Mouse (Mus musculus): Measurements from ENCODE around the gene L1cam.

L1cam gene

GRCm38 (mm10) chrX:73877014-73877413 is 18.9 kb downstream of the L1cam start:
- no peak for DNase-seq (ENCODE audit: low spot score)

GRCm38 (mm10) chrX:73875881-73876280 is 20.0 kb downstream of the L1cam start:
- peak; percentile 5 for DNase-seq (ENCODE audit: low spot score)

GRCm38 (mm10) chrX:73871956-73872355 is 23.9 kb downstream of the L1cam start:
- no peak for DNase-seq (ENCODE audit: low spot score)

- DNase-seq (ENCODE audit: low spot score): no peak
Measured at GRCm38 (mm10) chrX:73871474-73871873, 24.4 kb downstream of the L1cam start.

- peak; percentile 57 for DNase-seq (ENCODE audit: low spot score)
Measured at GRCm38 (mm10) chrX:73869334-73869733, 26.6 kb downstream of the L1cam start.

- no peak for DNase-seq (ENCODE audit: low spot score)
Measured at GRCm38 (mm10) chrX:73867852-73868251, 28.1 kb downstream of the L1cam start.

GRCm38 (mm10) chrX:73867256-73867655 is 28.6 kb downstream of the L1cam start:
- peak; percentile 13 for DNase-seq (ENCODE audit: low spot score)

GRCm38 (mm10) chrX:73864692-73865091 is 31.2 kb downstream of the L1cam start:
- DNase-seq (ENCODE audit: low spot score): peak; percentile 72

- no peak for DNase-seq (ENCODE audit: low spot score)
Measured at GRCm38 (mm10) chrX:73855087-73855408, 40.9 kb downstream of the L1cam start.

- DNase-seq (ENCODE audit: low spot score): no peak
Measured at GRCm38 (mm10) chrX:73854326-73855086, 41.4 kb downstream of the L1cam start.

- no peak for DNase-seq (ENCODE audit: low spot score)
Measured at GRCm38 (mm10) chrX:73836691-73837090, 59.2 kb downstream of the L1cam start.

- DNase-seq (ENCODE audit: low spot score): no peak
Measured at GRCm38 (mm10) chrX:73835731-73836130, 60.2 kb downstream of the L1cam start.

- DNase-seq (ENCODE audit: low spot score): peak; percentile 37
Measured at GRCm38 (mm10) chrX:73824185-73825151, 71.4 kb downstream of the L1cam start, which contains the start of gene Pdzd4. Gene Pdzd4, minus strand, starts transcription at chrX:73824969.

GRCm38 (mm10) chrX:73823747-73824146 is 72.2 kb downstream of the L1cam start:
- peak; percentile 14 for DNase-seq (ENCODE audit: low spot score)

- DNase-seq (ENCODE audit: low spot score): no peak
Measured at GRCm38 (mm10) chrX:73816596-73817314, 79.2 kb downstream of the L1cam start.

- DNase-seq (ENCODE audit: low spot score): peak; percentile 71
Measured at GRCm38 (mm10) chrX:73815072-73815471, 80.8 kb downstream of the L1cam start.

- peak; percentile 44 for DNase-seq (ENCODE audit: low spot score)
Measured at GRCm38 (mm10) chrX:73805814-73806213, 90.1 kb downstream of the L1cam start.
